Mouse (Mus musculus) thymus, adult 2 months (tissue): ENCODE data around the gene Rnf19b. TPM values are rescaled to one million over a fixed set of nuclear protein-coding genes. Genes with fewer than 3 reads are reported as not detected.

Experiments
- DNase-seq: peaks from one replicate; pipeline ENCODE4 v3.0.0; 2021
- H3K27ac ChIP-seq: fragments of 200-500 bp; 2 replicates; pipeline ENCODE4 v1.5.1; 2012; ENCODE audit warnings: low read length, control low read depth; ENCODE audit not compliant: control insufficient read depth, insufficient read depth
- H3K27me3 ChIP-seq: fragments of 200-500 bp; 2 replicates; pipeline ENCODE4 v1.6.1; 2012; ENCODE audit warnings: mild to moderate bottlenecking, low read length, moderate library complexity, mixed read lengths; ENCODE audit not compliant: control insufficient read depth, insufficient read depth
- H3K36me3 ChIP-seq: fragments of 200-500 bp; 2 replicates; pipeline ENCODE4 v1.6.1; 2012; ENCODE audit warnings: mild to moderate bottlenecking, low read length, moderate library complexity; ENCODE audit not compliant: control insufficient read depth, insufficient read depth
- H3K4me1 ChIP-seq: fragments of 200-500 bp; replicated peaks from 2 replicates; pipeline ENCODE4 v1.6.1; 2012; ENCODE audit warnings: low read length; ENCODE audit not compliant: control insufficient read depth, insufficient read depth
- H3K4me3 ChIP-seq: fragments of 200-500 bp; 2 replicates; pipeline ENCODE4 v1.5.1; 2012; ENCODE audit warnings: mild to moderate bottlenecking, low read length, control low read depth, moderate library complexity; ENCODE audit not compliant: control insufficient read depth, insufficient read depth
- CTCF ChIP-seq: fragments of 200-500 bp; IDR thresholded peaks from 2 replicates; pipeline ENCODE4 v1.5.1; 2012; ENCODE audit warnings: mild to moderate bottlenecking, control low read depth, low read length, moderate library complexity, borderline replicate concordance; ENCODE audit not compliant: control insufficient read depth, poor library complexity, insufficient read depth; ENCODE audit errors: extremely low read depth
- POLR2A ChIP-seq: fragments of 200-500 bp; IDR thresholded peaks from 2 replicates; pipeline ENCODE4 v1.6.1; 2012; ENCODE audit warnings: mild to moderate bottlenecking, low read length, control low read depth, moderate library complexity; ENCODE audit not compliant: control insufficient read depth, poor library complexity, insufficient read depth; ENCODE audit errors: extremely low read depth
- WGBS: fragments of 180-500 bp; shearing (Covaris S2); methylation state at CpG from one replicate; pipeline ENCODE4 v1.1.7; 2018; 5-methylcytosine and 5-hydroxymethylcytosine counted together
- polyA plus RNA-seq: library from polyadenylated mRNA; depleted of rRNA; stranded (reverse); fragments of >200 nt; gene quantifications from 2 replicates; pipeline ENCODE4 v1.2.3, GENCODE M21; 2012

Gene Rnf19b
- polyA plus RNA-seq, 1 experiment: 74.1 TPM

DNA sequence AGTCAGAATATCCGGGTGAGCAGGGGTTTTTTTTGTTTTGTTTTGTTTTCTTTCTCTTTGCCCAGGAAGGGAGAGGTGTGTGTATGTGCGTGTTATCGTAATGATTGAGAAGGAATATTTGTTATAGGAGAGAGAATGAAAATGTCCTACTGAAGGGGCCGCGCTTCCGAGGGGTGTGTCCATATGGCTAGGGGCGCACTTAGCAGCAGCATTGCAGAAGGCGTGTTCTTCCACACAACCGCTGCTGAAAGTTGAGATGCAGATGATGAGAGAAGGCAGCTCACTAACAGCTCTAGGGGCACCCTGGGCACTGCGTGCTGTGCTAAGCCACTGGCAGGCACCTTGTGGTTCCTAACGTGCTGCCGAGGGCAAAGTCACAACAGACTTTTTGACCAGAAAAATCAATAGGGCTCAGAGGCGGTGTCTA, 1.1 kb downstream of the Rnf19b start:
- H3K4me3 ChIP-seq: peak overlapping the region; percentile 79
- under 1% methylated on average over 13 of the region's 13 CpGs for WGBS
- no peak for TF ChIP-seq POLR2A
- TF ChIP-seq CTCF: no peak
- no peaks in the 10 kb centered on the region for H3K27me3 ChIP-seq
- H3K4me1 ChIP-seq: peaks cover 7% of the 10 kb centered on the region; the same call in 1 of the 2 replicates
- H3K36me3 ChIP-seq: no peaks in the 10 kb centered on the region
- H3K27ac ChIP-seq: no peak overlapping the region
- peak; percentile 36 for DNase-seq

DNA sequence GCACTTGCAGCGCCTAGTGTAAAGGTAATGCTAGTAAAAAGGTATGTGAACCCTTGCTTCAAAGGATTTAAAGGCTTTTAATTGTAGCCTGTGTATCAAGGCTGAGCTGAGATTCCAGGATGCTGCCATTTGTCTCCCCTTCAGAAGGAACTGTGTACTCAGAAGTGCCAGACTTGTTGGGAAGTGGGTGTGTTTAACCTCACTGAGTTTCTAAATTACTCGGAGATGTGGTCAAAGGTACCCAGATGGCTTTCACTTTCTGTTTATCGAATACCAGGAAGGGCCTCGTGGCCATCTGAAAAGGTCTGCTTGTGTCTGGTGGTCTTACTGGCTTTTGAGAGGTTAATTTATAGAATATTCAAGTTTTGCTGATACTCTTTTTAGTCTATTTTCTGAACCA, 1.9 kb downstream of the Rnf19b start:
- no peak for DNase-seq
- 9% methylated on average over 4 of the region's 4 CpGs for WGBS
- H3K4me3 ChIP-seq: no peak overlapping the region

DNA sequence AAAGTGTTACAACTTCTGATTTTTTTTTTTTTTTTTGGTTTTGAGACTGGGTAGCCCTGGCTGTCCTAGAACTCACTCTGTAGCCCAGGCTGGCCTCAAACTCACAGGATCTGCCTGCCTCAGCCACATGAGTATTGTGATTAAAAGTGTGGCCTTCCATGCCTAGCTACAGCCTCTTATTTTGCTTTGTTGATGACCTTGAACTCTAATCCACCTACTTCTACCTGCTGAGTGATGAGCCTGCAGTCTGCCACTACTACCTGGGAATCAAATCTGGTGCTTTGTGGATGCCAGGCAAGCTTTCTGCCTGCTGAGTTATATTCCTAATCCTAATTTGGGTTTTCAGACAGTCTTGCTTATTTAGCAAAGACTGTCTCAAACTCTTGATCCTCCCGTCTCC, 3.4 kb downstream of the Rnf19b start:
- no peaks in the 10 kb centered on the region for H3K36me3 ChIP-seq
- no peak overlapping the region for H3K4me3 ChIP-seq
- whole genome bisulfite sequencing: 98% methylated on average over 1 of the region's 1 CpGs
- H3K27ac ChIP-seq: no peak overlapping the region
- H3K4me1 ChIP-seq: peaks cover 7% of the 10 kb centered on the region; the same call in 1 of the 2 replicates
- TF ChIP-seq POLR2A (no peak), CTCF (no peak)
- no peak for DNase-seq
- no peaks in the 10 kb centered on the region for H3K27me3 ChIP-seq

More for the DNA sequence above, 1.9 kb downstream of the Rnf19b start:
- Histone ChIP-seq H3K27ac (no peak overlapping the region), H3K36me3 (no peaks in the 10 kb centered on the region), H3K4me1 (peaks cover 7% of the 10 kb centered on the region; the same call in 1 of the 2 replicates), H3K27me3 (no peaks in the 10 kb centered on the region)
- TF ChIP-seq CTCF (no peak), POLR2A (no peak)

DNA sequence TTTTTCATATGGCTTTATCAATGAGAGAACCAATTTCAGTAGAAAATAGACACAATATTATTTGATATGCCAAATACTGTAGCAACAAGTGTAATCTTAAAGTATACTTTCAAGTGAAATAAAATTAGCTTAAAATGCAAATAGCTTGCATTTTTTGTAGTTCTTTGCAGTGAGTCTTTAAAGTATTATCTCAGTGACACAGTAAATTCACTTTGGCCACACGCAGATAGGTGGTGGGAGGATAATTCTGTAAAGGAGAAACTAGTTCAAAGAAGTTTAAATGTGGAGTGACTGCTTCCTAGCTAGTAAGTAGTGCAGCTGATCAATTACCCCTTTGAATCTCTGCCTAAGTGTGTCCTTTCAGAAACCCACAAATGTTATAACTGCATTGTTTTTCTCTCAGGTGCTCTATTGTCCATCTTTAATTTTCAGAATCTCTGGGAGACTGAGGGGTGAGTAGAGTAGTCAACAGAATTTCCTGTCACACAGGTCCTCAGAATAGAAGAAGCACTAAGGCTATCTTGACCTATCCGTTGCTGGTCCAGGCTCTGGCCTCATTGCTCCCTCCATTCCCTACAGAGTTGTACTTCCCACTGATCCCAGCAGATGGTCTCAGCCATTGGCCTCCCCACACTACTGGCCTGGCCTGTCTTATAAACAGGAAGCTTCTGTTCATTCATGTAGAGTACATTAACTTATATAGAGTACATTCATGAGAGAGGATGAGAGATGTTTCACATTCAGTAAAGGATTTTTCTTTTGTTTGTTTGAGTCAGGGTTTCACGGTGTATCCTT, 4.4 kb downstream of the Rnf19b start:
- DNase-seq: no peak
- Histone ChIP-seq H3K27ac (no peak overlapping the region), H3K36me3 (no peaks in the 10 kb centered on the region), H3K4me1 (peaks cover 7% of the 10 kb centered on the region; the same call in 1 of the 2 replicates), H3K27me3 (no peaks in the 10 kb centered on the region), H3K4me3 (no peak overlapping the region)
- 83% methylated on average over 3 of the region's 3 CpGs for WGBS
- TF ChIP-seq POLR2A (no peak), CTCF (no peak)

DNA sequence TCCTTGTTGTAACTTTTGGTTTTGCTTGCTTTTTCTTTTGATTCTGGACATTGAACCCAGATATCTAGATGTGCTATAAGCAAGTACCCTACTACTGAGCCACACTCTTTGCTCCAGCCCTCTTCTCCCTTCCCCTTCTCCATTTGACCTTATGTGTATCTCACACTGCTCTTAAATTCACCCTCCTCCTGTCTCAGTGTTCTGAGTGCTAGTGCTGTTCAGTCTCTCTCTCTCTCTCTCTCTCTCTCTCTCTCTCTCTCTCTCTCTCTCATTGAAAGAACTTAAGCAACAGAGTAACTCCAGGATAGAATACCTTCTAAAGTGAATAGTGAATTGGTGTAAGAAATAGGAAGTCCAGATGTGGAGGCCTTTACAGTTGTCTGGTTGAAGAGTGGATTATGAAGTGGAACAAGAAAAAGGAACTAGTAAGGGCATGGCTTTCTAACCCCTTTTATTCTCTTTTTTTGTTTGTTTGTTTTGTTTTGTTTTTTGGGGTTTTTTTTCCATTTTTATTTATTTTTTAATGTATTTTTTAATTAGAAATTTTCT, 7.7 kb downstream of the Rnf19b start:
- H3K27ac ChIP-seq: no peak overlapping the region
- no peak for TF ChIP-seq CTCF
- no peaks in the 10 kb centered on the region for H3K36me3 ChIP-seq
- no peak for DNase-seq
- no peak overlapping the region for H3K4me3 ChIP-seq
- no peaks in the 10 kb centered on the region for H3K4me1 ChIP-seq
- no peaks in the 10 kb centered on the region for H3K27me3 ChIP-seq

DNA sequence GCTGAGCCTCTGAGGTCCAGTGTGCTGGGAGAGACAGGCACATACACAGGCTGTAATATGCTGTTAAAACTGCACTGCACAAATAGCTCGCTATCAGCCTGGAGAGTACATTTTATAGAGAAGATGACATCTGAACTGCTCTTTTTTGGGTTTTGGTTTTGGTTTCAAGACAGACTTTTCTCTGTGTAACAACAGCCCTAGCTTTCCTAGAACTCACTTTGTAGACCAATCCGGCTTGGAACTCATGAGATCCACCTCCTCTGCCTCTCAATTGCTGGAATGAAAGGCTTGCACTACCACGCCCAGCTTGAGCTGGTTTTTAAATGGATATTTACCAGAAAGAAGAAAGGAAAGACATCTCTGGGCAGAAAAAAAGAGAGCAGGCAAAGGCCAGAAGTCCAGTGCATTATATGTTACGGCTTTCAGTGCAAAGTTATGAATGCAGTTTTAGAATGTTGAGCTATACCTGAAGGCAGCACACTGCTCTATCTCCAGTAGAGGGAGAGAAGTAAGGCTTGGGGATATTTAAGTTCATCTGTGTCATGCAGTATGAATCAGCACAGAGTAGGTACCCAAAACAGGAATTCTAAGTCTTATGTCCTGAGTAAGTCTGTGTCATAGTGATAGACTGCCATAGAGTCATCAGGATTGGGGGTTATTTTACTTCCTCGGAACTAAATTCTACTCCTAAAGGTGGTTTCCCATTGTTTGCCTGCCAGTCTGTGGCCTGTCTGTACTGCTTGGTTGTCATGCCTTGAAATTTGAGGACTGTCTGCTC, 9.8 kb downstream of the Rnf19b start:
- 88% methylated on average over 5 of the region's 5 CpGs for WGBS

More for the DNA sequence above, 9.8 kb downstream of the Rnf19b start:
- DNase-seq: no peak
- Histone ChIP-seq H3K27me3 (no peaks in the 10 kb centered on the region), H3K36me3 (no peaks in the 10 kb centered on the region), H3K4me3 (no peak overlapping the region), H3K27ac (no peak overlapping the region), H3K4me1 (no peaks in the 10 kb centered on the region)
- TF ChIP-seq POLR2A (no peak), CTCF (no peak)
